Mouse (Mus musculus) right cerebral cortex, postnatal 14 days (tissue): ENCODE measurements at regions not wholly inside any gene's neighbourhood (a gene's known extent, or its start where the extent isn't known, plus 50 kb on each side); places are given as distances from the start of the nearest gene placed in this dataset.

Experiments used
- DNase-seq: peaks from one replicate; pipeline ENCODE4 v3.0.0; 2022

- no peak for DNase-seq
These were observed 57.6 kb upstream of the Gdf10 start for GRCm38 (mm10) chr14:33865746-33866145.

GRCm38 (mm10) chr14:33867674-33868073, 55.7 kb upstream of the Gdf10 start:
- no peak for DNase-seq
